Mouse (Mus musculus) testis, adult 2 months (tissue): ENCODE results near the gene Lipo4. TPM values are rescaled to one million over a fixed set of nuclear protein-coding genes. Genes with fewer than 3 reads are reported as not detected.
"Not testable (repeated sequence)": the region's sequence is repeated elsewhere in the genome, so short reads cannot be mapped to it uniquely, and the experiment has no call there.

Source experiments
- H3K27ac ChIP-seq: fragments of 200-500 bp; 2 replicates; pipeline ENCODE4 v1.5.1; 2012; ENCODE audit warnings: low read depth, low read length; ENCODE audit not compliant: control insufficient read depth, insufficient read depth
- H3K27me3 ChIP-seq: fragments of 200-500 bp; 2 replicates; pipeline ENCODE4 v1.6.1; 2012; ENCODE audit warnings: mild to moderate bottlenecking, low read length, moderate library complexity; ENCODE audit not compliant: control insufficient read depth, insufficient read depth
- H3K36me3 ChIP-seq: fragments of 200-500 bp; 2 replicates; pipeline ENCODE4 v1.6.1; 2012; ENCODE audit warnings: mild to moderate bottlenecking, low read length; ENCODE audit not compliant: control insufficient read depth, insufficient read depth
- H3K4me1 ChIP-seq: fragments of 200-500 bp; 2 replicates; pipeline ENCODE4 v1.6.1; 2012; ENCODE audit warnings: low read length; ENCODE audit not compliant: control insufficient read depth, insufficient read depth
- H3K4me3 ChIP-seq: fragments of 200-500 bp; 2 replicates; pipeline ENCODE4 v1.5.1; 2012; ENCODE audit warnings: low read depth, mild to moderate bottlenecking, low read length, moderate library complexity, mixed read lengths; ENCODE audit not compliant: control insufficient read depth
- CTCF ChIP-seq: fragments of 200-500 bp; IDR thresholded peaks from 2 replicates; pipeline ENCODE4 v1.5.1; 2012; ENCODE audit warnings: low read depth, mild to moderate bottlenecking, inconsistent platforms, low read length, moderate library complexity; ENCODE audit not compliant: control insufficient read depth, insufficient read depth, insufficient replicate concordance
- POLR2A ChIP-seq: fragments of 200-500 bp; IDR thresholded peaks from 2 replicates; pipeline ENCODE4 v1.6.1; 2012; ENCODE audit warnings: low read depth, mild to moderate bottlenecking, inconsistent platforms, low read length, moderate library complexity; ENCODE audit not compliant: control insufficient read depth
- polyA plus RNA-seq: library from polyadenylated mRNA; depleted of rRNA; stranded (reverse); fragments of >200 nt; gene quantifications from 2 replicates; pipeline ENCODE4 v1.2.3, GENCODE M21; 2012; rRNA removed

Lipo4 gene
- polyA plus RNA-seq, result not detected in 2 replicates

- H3K27me3 ChIP-seq, result no peaks in the 10 kb centered on the region
- H3K4me3 ChIP-seq, result no peak within 1 kb of the TSS
- H3K27ac ChIP-seq, result no peak within 1 kb of the TSS
- H3K36me3 ChIP-seq, result no peaks in the 10 kb centered on the region
- no peaks in the 10 kb centered on the region for H3K4me1 ChIP-seq
- TF ChIP-seq CTCF (no peak), POLR2A (no peak)
These were observed at the start of gene Lipo4 for GRCm38 (mm10) chr19:33517680-33518079. Gene Lipo4 (minus strand): TSS chr19:33517780.

- H3K36me3 ChIP-seq, H3K4me3 ChIP-seq, H3K4me1 ChIP-seq, H3K27ac ChIP-seq, H3K27me3 ChIP-seq: not testable (repeated sequence)
These were observed 61.2 kb downstream of the Lipo4 start for GRCm38 (mm10) chr19:33456426-33456825.

- no peak for TF ChIP-seq CTCF
- TF ChIP-seq POLR2A, result no peak
These were observed 63.9 kb downstream of the Lipo4 start for GRCm38 (mm10) chr19:33453725-33454124.

More at GRCm38 (mm10) chr19:33453725-33454124, 63.9 kb downstream of the Lipo4 start:
- H3K36me3 ChIP-seq, result no peaks in the 10 kb centered on the region
- no peak overlapping the region for H3K27ac ChIP-seq
- no peak overlapping the region for H3K4me3 ChIP-seq
- no peaks in the 10 kb centered on the region for H3K4me1 ChIP-seq
- H3K27me3 ChIP-seq, result no peaks in the 10 kb centered on the region

Other genes with a start within 250 kb of the Lipo4 start
- 128 and 133 TPM in 2 replicates for gene Rnls, start 125.5 kb downstream of the Lipo4 start, polyA plus RNA-seq
- gene Gm8978, start 107.5 kb upstream of the Lipo4 start, polyA plus RNA-seq, result not detected in 2 replicates
- gene Lipo2, start 233.6 kb upstream of the Lipo4 start, polyA plus RNA-seq, result 0.73 and 1.4 TPM in 2 replicates
- 2.4 and 3.2 TPM in 2 replicates for gene Lipo3, start 244.2 kb upstream of the Lipo4 start, polyA plus RNA-seq